Mouse (Mus musculus): ENCODE measurements around the gene Ppm1l.

The Ppm1l gene

GRCm38 (mm10) chr3:69318131-69318951 is 1.7 kb downstream of the Ppm1l start:
- Histone ChIP-seq H3K9me3 (ENCODE audit: low read length) (no peaks in the 10 kb centered on the region), H3K27me3 (ENCODE audit: insufficient read depth, low read length) (peaks cover 38% of the 10 kb centered on the region), H3K4me1 (replicated peaks; ENCODE audit: low read depth, low read length) (peaks cover 26% of the 10 kb centered on the region), H3K36me3 (ENCODE audit: insufficient read depth, low read length) (no peaks in the 10 kb centered on the region), H3K4me3 (replicated peaks; ENCODE audit: low read length) (peak overlapping the region; percentile 88)
- TF ChIP-seq NANOG (IDR thresholded peaks at IDR 0.05; ENCODE audit: borderline replicate concordance, low read length) (no peak), CTCF (conservative IDR thresholded peaks at IDR 0.05; ENCODE audit: low read length) (no peak), POU5F1 (IDR thresholded peaks at IDR 0.05; ENCODE audit: borderline replicate concordance, low read length) (no peak)

GRCm38 (mm10) chr3:69319061-69319720 is 2.5 kb downstream of the Ppm1l start:
- peaks cover 26% of the 10 kb centered on the region for H3K4me1 ChIP-seq (replicated peaks; ENCODE audit: low read depth, low read length)
- H3K4me3 ChIP-seq (replicated peaks; ENCODE audit: low read length): 0 out of 2 replicates have a peak overlapping the region, but pooled peaks have one; percentile 88
- TF ChIP-seq NANOG (IDR thresholded peaks at IDR 0.05; ENCODE audit: borderline replicate concordance, low read length) (no peak), CTCF (conservative IDR thresholded peaks at IDR 0.05; ENCODE audit: low read length) (no peak), POU5F1 (IDR thresholded peaks at IDR 0.05; ENCODE audit: borderline replicate concordance, low read length) (no peak)
- H3K27me3 ChIP-seq (ENCODE audit: insufficient read depth, low read length): peaks cover 38% of the 10 kb centered on the region
- H3K9me3 ChIP-seq (ENCODE audit: low read length): no peaks in the 10 kb centered on the region
- no peaks in the 10 kb centered on the region for H3K36me3 ChIP-seq (ENCODE audit: insufficient read depth, low read length)

DNA sequence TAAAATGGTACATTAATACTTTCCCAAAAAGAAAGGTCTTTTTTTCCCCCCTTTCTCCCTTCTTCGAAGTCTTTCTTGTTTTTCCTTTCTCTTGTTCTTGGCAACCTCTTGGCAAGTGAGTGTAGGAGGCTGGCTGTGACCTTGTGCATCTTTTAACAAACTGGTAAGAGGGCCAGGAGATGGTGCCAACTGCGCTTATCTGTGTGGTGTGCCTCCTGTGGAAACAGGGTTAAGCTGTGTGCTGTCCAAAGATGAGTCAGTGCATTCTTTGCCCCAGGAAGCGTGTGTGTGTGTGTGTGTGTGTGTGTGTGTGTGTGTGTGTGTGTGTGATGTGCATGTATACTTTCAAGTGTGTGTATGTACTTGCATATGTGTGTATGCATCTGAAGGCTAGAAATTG is 7.3 kb downstream of the Ppm1l start:
- TF ChIP-seq CTCF (conservative IDR thresholded peaks at IDR 0.05; ENCODE audit: low read length): no peak
- TF ChIP-seq NANOG (IDR thresholded peaks at IDR 0.05; ENCODE audit: borderline replicate concordance, low read length): no peak
- TF ChIP-seq POU5F1 (IDR thresholded peaks at IDR 0.05; ENCODE audit: borderline replicate concordance, low read length): no peak
- Histone ChIP-seq H3K9me3 (ENCODE audit: low read length) (no peaks in the 10 kb centered on the region), H3K27me3 (ENCODE audit: insufficient read depth, low read length) (peaks cover 16% of the 10 kb centered on the region), H3K36me3 (ENCODE audit: insufficient read depth, low read length) (no peaks in the 10 kb centered on the region), H3K4me3 (replicated peaks; ENCODE audit: low read length) (no peak overlapping the region), H3K4me1 (replicated peaks; ENCODE audit: low read depth, low read length) (peaks cover 4% of the 10 kb centered on the region)

- Histone ChIP-seq H3K4me3 (replicated peaks; ENCODE audit: low read length) (no peak overlapping the region), H3K4me1 (replicated peaks; ENCODE audit: low read depth, low read length) (no peaks in the 10 kb centered on the region), H3K27me3 (ENCODE audit: insufficient read depth, low read length) (no peaks in the 10 kb centered on the region), H3K36me3 (ENCODE audit: insufficient read depth, low read length) (no peaks in the 10 kb centered on the region), H3K9me3 (ENCODE audit: low read length) (no peaks in the 10 kb centered on the region)
- TF ChIP-seq POU5F1 (IDR thresholded peaks at IDR 0.05; ENCODE audit: borderline replicate concordance, low read length) (no peak), CTCF (conservative IDR thresholded peaks at IDR 0.05; ENCODE audit: low read length) (no peak), NANOG (IDR thresholded peaks at IDR 0.05; ENCODE audit: borderline replicate concordance, low read length) (no peak)
These were observed 13.2 kb downstream of the Ppm1l start for GRCm38 (mm10) chr3:69329910-69330309.

DNA sequence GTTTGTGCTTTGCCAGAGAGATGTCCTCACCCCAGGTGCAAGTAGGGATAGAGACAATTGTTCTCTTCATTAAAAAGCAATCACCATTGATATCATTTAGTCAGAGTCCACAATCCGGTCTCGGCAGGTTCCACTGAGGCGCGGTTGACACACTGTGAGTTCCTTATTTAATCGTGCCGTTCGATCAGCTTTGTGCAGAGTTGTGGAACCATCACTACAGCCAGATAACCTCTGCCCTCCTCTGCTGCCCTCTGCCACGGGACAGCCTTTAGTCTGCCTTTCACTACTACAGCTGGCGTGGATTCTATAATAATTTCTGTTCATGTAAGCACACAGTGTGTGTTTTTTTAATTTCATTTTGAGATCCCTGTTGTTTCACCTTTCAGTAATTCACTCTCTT is 17.2 kb downstream of the Ppm1l start:
- Histone ChIP-seq H3K4me3 (replicated peaks; ENCODE audit: low read length) (no peak overlapping the region), H3K27me3 (ENCODE audit: insufficient read depth, low read length) (peaks cover 5% of the 10 kb centered on the region; the same call in 1 of the 2 replicates), H3K36me3 (ENCODE audit: insufficient read depth, low read length) (no peaks in the 10 kb centered on the region), H3K9me3 (ENCODE audit: low read length) (no peaks in the 10 kb centered on the region), H3K4me1 (replicated peaks; ENCODE audit: low read depth, low read length) (peaks cover 12% of the 10 kb centered on the region)
- TF ChIP-seq POU5F1 (IDR thresholded peaks at IDR 0.05; ENCODE audit: borderline replicate concordance, low read length) (no peak), NANOG (IDR thresholded peaks at IDR 0.05; ENCODE audit: borderline replicate concordance, low read length) (no peak), CTCF (conservative IDR thresholded peaks at IDR 0.05; ENCODE audit: low read length) (no peak)

- H3K4me3 ChIP-seq (replicated peaks; ENCODE audit: low read length): no peak overlapping the region
- H3K9me3 ChIP-seq (ENCODE audit: low read length): no peaks in the 10 kb centered on the region
- no peaks in the 10 kb centered on the region for H3K36me3 ChIP-seq (ENCODE audit: insufficient read depth, low read length)
- peaks cover 12% of the 10 kb centered on the region for H3K4me1 ChIP-seq (replicated peaks; ENCODE audit: low read depth, low read length)
- H3K27me3 ChIP-seq (ENCODE audit: insufficient read depth, low read length): peaks cover 5% of the 10 kb centered on the region; the same call in 1 of the 2 replicates
- TF ChIP-seq POU5F1 (IDR thresholded peaks at IDR 0.05; ENCODE audit: borderline replicate concordance, low read length) (no peak), NANOG (IDR thresholded peaks at IDR 0.05; ENCODE audit: borderline replicate concordance, low read length) (no peak), CTCF (conservative IDR thresholded peaks at IDR 0.05; ENCODE audit: low read length) (no peak)
These were observed 23.8 kb downstream of the Ppm1l start for GRCm38 (mm10) chr3:69340486-69340885.

DNA sequence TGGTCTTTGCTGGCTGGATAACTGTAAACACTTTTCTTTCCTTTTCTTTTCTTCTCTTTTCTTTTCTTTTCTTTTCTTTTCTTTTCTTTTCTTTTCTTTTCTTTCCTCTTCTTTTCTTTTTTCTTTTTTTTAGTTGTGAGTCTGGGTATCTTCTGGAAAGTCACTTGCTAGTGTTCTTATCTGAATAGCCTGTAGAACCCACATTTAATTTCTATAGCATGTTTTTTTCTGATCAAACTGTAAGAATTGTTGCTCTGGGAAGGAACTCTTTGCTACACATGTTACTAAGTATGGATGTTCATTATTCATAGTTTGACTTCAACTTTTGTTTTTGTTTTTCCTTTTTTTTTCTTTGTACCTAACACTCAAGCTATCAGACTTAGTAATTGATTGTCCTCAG is 24.3 kb downstream of the Ppm1l start:
- Histone ChIP-seq H3K4me1 (replicated peaks; ENCODE audit: low read depth, low read length) (peaks cover 9% of the 10 kb centered on the region), H3K36me3 (ENCODE audit: insufficient read depth, low read length) (no peaks in the 10 kb centered on the region)
- TF ChIP-seq NANOG (IDR thresholded peaks at IDR 0.05; ENCODE audit: borderline replicate concordance, low read length): no peak
- no peak for TF ChIP-seq CTCF (conservative IDR thresholded peaks at IDR 0.05; ENCODE audit: low read length)
- no peak for TF ChIP-seq POU5F1 (IDR thresholded peaks at IDR 0.05; ENCODE audit: borderline replicate concordance, low read length)

GRCm38 (mm10) chr3:69341514-69341913 is 24.9 kb downstream of the Ppm1l start:
- Histone ChIP-seq H3K4me3 (replicated peaks; ENCODE audit: low read length) (no peak overlapping the region), H3K4me1 (replicated peaks; ENCODE audit: low read depth, low read length) (peaks cover 4% of the 10 kb centered on the region), H3K27me3 (ENCODE audit: insufficient read depth, low read length) (peaks cover 3% of the 10 kb centered on the region; the same call in 1 of the 2 replicates), H3K9me3 (ENCODE audit: low read length) (no peaks in the 10 kb centered on the region), H3K36me3 (ENCODE audit: insufficient read depth, low read length) (no peaks in the 10 kb centered on the region)
- TF ChIP-seq POU5F1 (IDR thresholded peaks at IDR 0.05; ENCODE audit: borderline replicate concordance, low read length) (no peak), NANOG (IDR thresholded peaks at IDR 0.05; ENCODE audit: borderline replicate concordance, low read length) (no peak), CTCF (conservative IDR thresholded peaks at IDR 0.05; ENCODE audit: low read length) (no peak)

More for the DNA sequence above, 24.3 kb downstream of the Ppm1l start:
- peaks cover 3% of the 10 kb centered on the region; the same call in 1 of the 2 replicates for H3K27me3 ChIP-seq (ENCODE audit: insufficient read depth, low read length)
- H3K4me3 ChIP-seq (replicated peaks; ENCODE audit: low read length): no peak overlapping the region
- no peaks in the 10 kb centered on the region for H3K9me3 ChIP-seq (ENCODE audit: low read length)
